Comparison of ENCODE assay signal across 18 mouse cellular contexts in the genomic region with DNA sequence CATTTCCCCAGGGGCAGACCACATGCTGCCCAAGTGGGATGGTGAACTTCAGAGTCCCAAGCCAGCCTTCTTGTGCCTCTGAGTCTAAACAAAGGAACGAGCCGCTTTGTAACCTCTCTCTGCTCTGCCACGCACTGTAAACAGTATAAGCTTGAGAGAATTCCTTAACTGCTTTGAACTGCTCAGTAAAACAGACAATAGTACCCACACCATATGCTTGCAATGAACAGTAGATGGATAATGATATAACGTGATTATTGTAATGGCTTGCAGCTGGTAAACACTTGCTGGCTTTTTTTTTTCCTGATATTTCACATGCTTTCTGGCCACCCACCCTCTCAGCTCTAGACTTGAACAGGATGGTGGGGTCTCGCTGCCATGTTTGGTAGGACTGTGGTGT. TPM values are rescaled to one million over a fixed set of nuclear protein-coding genes. Genes with fewer than 3 reads are reported as not detected.
"Had no signal": no experiment of that assay in that cellular context is flagged by ENCODE, and none has a peak within 500 bp of the region (broad histone marks: within the 10 kb centered on the region; RNA-seq: fewer than 3 reads in every experiment).

No protein-coding gene starts in this region.

- H3K9ac ChIP-seq: neural tube, embryonic 13.5 days; neural tube, embryonic 15.5 days; stomach, embryonic 15.5 days had no signal

- H3K36me3 ChIP-seq: neural tube, embryonic 13.5 days; neural tube, embryonic 15.5 days; stomach, embryonic 15.5 days had no signal

- DNase-seq: retina, postnatal 1 day; right cerebral cortex, adult 18-20 months; right cerebral cortex, postnatal 14 days; right cerebral cortex, postnatal 25 days; right cerebral cortex, postnatal 4 days; spleen, adult 18-20 months; thymus, adult 18-20 months; thymus, adult 2 months; thymus, postnatal 14 days; thymus, postnatal 25 days; thymus, postnatal 36 days; thymus, postnatal 4 days had no signal

- H3K4me1 ChIP-seq: neural tube, embryonic 13.5 days; neural tube, embryonic 15.5 days; stomach, embryonic 15.5 days had no signal

- H3K9me3 ChIP-seq: neural tube, embryonic 13.5 days; neural tube, embryonic 15.5 days; stomach, embryonic 15.5 days had no signal

- H3K4me3 ChIP-seq: neural tube, embryonic 13.5 days; neural tube, embryonic 15.5 days; stomach, embryonic 15.5 days had no signal

- H3K27ac ChIP-seq: neural tube, embryonic 13.5 days; neural tube, embryonic 15.5 days; stomach, embryonic 15.5 days; stomach, postnatal 0 days had no signal

- H3K27me3 ChIP-seq: neural tube, embryonic 13.5 days; neural tube, embryonic 15.5 days; stomach, embryonic 15.5 days had no signal

- H3K4me2 ChIP-seq: neural tube, embryonic 13.5 days; neural tube, embryonic 15.5 days; stomach, embryonic 15.5 days had no signal

RNA-seq across cellular contexts. Expression of a gene that starts 5.2 kb away (rescaled TPM):
- total RNA-seq: neutrophil, adult 5-6 weeks had no signal

RNA-seq across cellular contexts. Expression of a gene that starts 11.9 kb away (rescaled TPM):
- total RNA-seq: neutrophil, adult 5-6 weeks had no signal
- polyA plus RNA-seq: neural tube, embryonic 13.5 days; neural tube, embryonic 14.5 days had no signal
